Mouse (Mus musculus): ENCODE measurements around the gene Thsd4. TPM values are rescaled to one million over a fixed set of nuclear protein-coding genes. Genes with fewer than 3 reads are reported as not detected.
A peak's percentile ranks its signal among the peaks of the same experiment; 100 is the strongest.

The Thsd4 gene
- polyA plus RNA-seq, 1 experiment from 2014 or later, result 5.6 TPM

GRCm38 (mm10) chr9:60482165-60482564 is 39.7 kb downstream of the Thsd4 start:
- H3K4me3 ChIP-seq (replicated peaks; ENCODE audit: low read depth, low read length), result no peak overlapping the region
- DNase-seq, result no peak
- no peak overlapping the region for H3K27ac ChIP-seq (replicated peaks; ENCODE audit: low read depth, low read length)
- no peak overlapping the region for H3K4me2 ChIP-seq (ENCODE audit: low read length)
- ATAC-seq (ENCODE audit: low FRiP score, low TSS enrichment), result no peak
- no peaks in the 10 kb centered on the region for H3K9me3 ChIP-seq (ENCODE audit: control insufficient read depth, low read length)
- no peaks in the 10 kb centered on the region for H3K36me3 ChIP-seq (ENCODE audit: control insufficient read depth, insufficient read depth, low read length)
- no peak overlapping the region for H3K9ac ChIP-seq (replicated peaks; ENCODE audit: low read length)
- H3K4me1 ChIP-seq (ENCODE audit: control insufficient read depth, insufficient read depth, low read length), result no peaks in the 10 kb centered on the region
- H3K27me3 ChIP-seq (ENCODE audit: control insufficient read depth, insufficient read depth, low read length), result no peaks in the 10 kb centered on the region
- WGBS, result 78% methylated on average over 4 of the region's 4 CpGs

- 84% methylated on average over 3 of the region's 3 CpGs for WGBS
- Histone ChIP-seq H3K4me2 (ENCODE audit: low read length) (no peak overlapping the region), H3K36me3 (ENCODE audit: control insufficient read depth, insufficient read depth, low read length) (no peaks in the 10 kb centered on the region), H3K27me3 (ENCODE audit: control insufficient read depth, insufficient read depth, low read length) (no peaks in the 10 kb centered on the region), H3K4me1 (ENCODE audit: control insufficient read depth, insufficient read depth, low read length) (no peaks in the 10 kb centered on the region), H3K4me3 (replicated peaks; ENCODE audit: low read depth, low read length) (no peak overlapping the region), H3K27ac (replicated peaks; ENCODE audit: low read depth, low read length) (no peak overlapping the region), H3K9me3 (ENCODE audit: control insufficient read depth, low read length) (no peaks in the 10 kb centered on the region), H3K9ac (replicated peaks; ENCODE audit: low read length) (no peak overlapping the region)
- DNase-seq (no peak), ATAC-seq (ENCODE audit: low FRiP score, low TSS enrichment) (no peak)
These were observed 41.8 kb downstream of the Thsd4 start for GRCm38 (mm10) chr9:60480052-60480451.

- H3K4me2 ChIP-seq (ENCODE audit: low read length), result no peak overlapping the region
- no peak overlapping the region for H3K27ac ChIP-seq (replicated peaks; ENCODE audit: low read depth, low read length)
- WGBS, result 83% methylated on average over 6 of the region's 6 CpGs
- H3K9ac ChIP-seq (replicated peaks; ENCODE audit: low read length), result no peak overlapping the region
- H3K27me3 ChIP-seq (ENCODE audit: control insufficient read depth, insufficient read depth, low read length), result no peaks in the 10 kb centered on the region
- DNase-seq (no peak), ATAC-seq (ENCODE audit: low FRiP score, low TSS enrichment) (no peak)
- H3K4me3 ChIP-seq (replicated peaks; ENCODE audit: low read depth, low read length), result no peak overlapping the region
- no peaks in the 10 kb centered on the region for H3K4me1 ChIP-seq (ENCODE audit: control insufficient read depth, insufficient read depth, low read length)
- H3K9me3 ChIP-seq (ENCODE audit: control insufficient read depth, low read length), result no peaks in the 10 kb centered on the region
- no peaks in the 10 kb centered on the region for H3K36me3 ChIP-seq (ENCODE audit: control insufficient read depth, insufficient read depth, low read length)
These were observed 43.0 kb downstream of the Thsd4 start for GRCm38 (mm10) chr9:60478806-60479205.

GRCm38 (mm10) chr9:60477991-60478750 is 43.7 kb downstream of the Thsd4 start:
- Histone ChIP-seq H3K27ac (replicated peaks; ENCODE audit: low read depth, low read length) (no peak overlapping the region), H3K4me2 (ENCODE audit: low read length) (no peak overlapping the region), H3K4me3 (replicated peaks; ENCODE audit: low read depth, low read length) (no peak overlapping the region), H3K9ac (replicated peaks; ENCODE audit: low read length) (no peak overlapping the region), H3K9me3 (ENCODE audit: control insufficient read depth, low read length) (no peaks in the 10 kb centered on the region), H3K4me1 (ENCODE audit: control insufficient read depth, insufficient read depth, low read length) (no peaks in the 10 kb centered on the region), H3K36me3 (ENCODE audit: control insufficient read depth, insufficient read depth, low read length) (no peaks in the 10 kb centered on the region), H3K27me3 (ENCODE audit: control insufficient read depth, insufficient read depth, low read length) (no peaks in the 10 kb centered on the region)
- DNase-seq (no peak), ATAC-seq (ENCODE audit: low FRiP score, low TSS enrichment) (no peak)
- WGBS, result 83% methylated on average over 14 of the region's 14 CpGs

GRCm38 (mm10) chr9:60460010-60460982 is 61.5 kb downstream of the Thsd4 start:
- Histone ChIP-seq H3K4me2 (ENCODE audit: low read length) (no peak overlapping the region), H3K36me3 (ENCODE audit: control insufficient read depth, insufficient read depth, low read length) (no peaks in the 10 kb centered on the region), H3K4me1 (ENCODE audit: control insufficient read depth, insufficient read depth, low read length) (peaks cover 50% of the 10 kb centered on the region), H3K9me3 (ENCODE audit: control insufficient read depth, low read length) (no peaks in the 10 kb centered on the region), H3K4me3 (replicated peaks; ENCODE audit: low read depth, low read length) (no peak overlapping the region), H3K27ac (replicated peaks; ENCODE audit: low read depth, low read length) (peak overlapping the region; percentile 58), H3K27me3 (ENCODE audit: control insufficient read depth, insufficient read depth, low read length) (no peaks in the 10 kb centered on the region), H3K9ac (replicated peaks; ENCODE audit: low read length) (no peak overlapping the region)
- DNase-seq, result peak; percentile 73
- 22% methylated on average over 13 of the region's 13 CpGs for WGBS
- no peak for ATAC-seq (ENCODE audit: low FRiP score, low TSS enrichment)

- Histone ChIP-seq H3K4me2 (ENCODE audit: low read length) (peak overlapping the region; percentile 39), H3K36me3 (ENCODE audit: control insufficient read depth, insufficient read depth, low read length) (no peaks in the 10 kb centered on the region), H3K9me3 (ENCODE audit: control insufficient read depth, low read length) (no peaks in the 10 kb centered on the region), H3K9ac (replicated peaks; ENCODE audit: low read length) (no peak overlapping the region), H3K27ac (replicated peaks; ENCODE audit: low read depth, low read length) (peak overlapping the region; percentile 72), H3K4me3 (replicated peaks; ENCODE audit: low read depth, low read length) (no peak overlapping the region), H3K27me3 (ENCODE audit: control insufficient read depth, insufficient read depth, low read length) (no peaks in the 10 kb centered on the region), H3K4me1 (ENCODE audit: control insufficient read depth, insufficient read depth, low read length) (peaks cover 50% of the 10 kb centered on the region)
- ATAC-seq (ENCODE audit: low FRiP score, low TSS enrichment) (no peak), DNase-seq (peak; percentile 52)
- WGBS, result 21% methylated on average over 14 of the region's 14 CpGs
These were observed 63.3 kb downstream of the Thsd4 start for GRCm38 (mm10) chr9:60458468-60458962.

GRCm38 (mm10) chr9:60457359-60458210 is 64.3 kb downstream of the Thsd4 start:
- 11% methylated on average over 18 of the region's 18 CpGs for WGBS
- ATAC-seq (ENCODE audit: low FRiP score, low TSS enrichment), result peak; percentile 77
- Histone ChIP-seq H3K36me3 (ENCODE audit: control insufficient read depth, insufficient read depth, low read length) (no peaks in the 10 kb centered on the region), H3K4me1 (ENCODE audit: control insufficient read depth, insufficient read depth, low read length) (peaks cover 50% of the 10 kb centered on the region), H3K27ac (replicated peaks; ENCODE audit: low read depth, low read length) (peak overlapping the region; percentile 72), H3K9ac (replicated peaks; ENCODE audit: low read length) (no peak overlapping the region), H3K9me3 (ENCODE audit: control insufficient read depth, low read length) (no peaks in the 10 kb centered on the region), H3K27me3 (ENCODE audit: control insufficient read depth, insufficient read depth, low read length) (no peaks in the 10 kb centered on the region), H3K4me3 (replicated peaks; ENCODE audit: low read depth, low read length) (no peak overlapping the region), H3K4me2 (ENCODE audit: low read length) (peak overlapping the region; percentile 39)
- DNase-seq, result peak; percentile 88

GRCm38 (mm10) chr9:60456651-60457050 is 65.2 kb downstream of the Thsd4 start:
- Histone ChIP-seq H3K4me2 (ENCODE audit: low read length) (no peak overlapping the region), H3K9me3 (ENCODE audit: control insufficient read depth, low read length) (no peaks in the 10 kb centered on the region)

More at GRCm38 (mm10) chr9:60456651-60457050, 65.2 kb downstream of the Thsd4 start:
- DNase-seq (peak; percentile 54), ATAC-seq (ENCODE audit: low FRiP score, low TSS enrichment) (peak; percentile 11; the same call in 1 of the 2 replicates)
- H3K4me1 ChIP-seq (ENCODE audit: control insufficient read depth, insufficient read depth, low read length), result peaks cover 47% of the 10 kb centered on the region
- no peak overlapping the region for H3K4me3 ChIP-seq (replicated peaks; ENCODE audit: low read depth, low read length)
- no peak overlapping the region for H3K9ac ChIP-seq (replicated peaks; ENCODE audit: low read length)
- peak overlapping the region; percentile 26; the same call in 1 of the 2 replicates for H3K27ac ChIP-seq (replicated peaks; ENCODE audit: low read depth, low read length)
- no peaks in the 10 kb centered on the region for H3K36me3 ChIP-seq (ENCODE audit: control insufficient read depth, insufficient read depth, low read length)
- 18% methylated on average over 5 of the region's 5 CpGs for WGBS
- H3K27me3 ChIP-seq (ENCODE audit: control insufficient read depth, insufficient read depth, low read length), result no peaks in the 10 kb centered on the region

Measured in midbrain, embryonic 14.5 days (tissue).